ENCODE assay signal across 27 mouse cellular contexts in genomic region chr6:129380454-129380853, GRCm38 (mm10). TPM values are rescaled to one million over a fixed set of nuclear protein-coding genes. Genes with fewer than 3 reads are reported as not detected.
"Had no signal": no experiment of that assay in that cellular context is flagged by ENCODE, and none has a peak within 500 bp of the region (broad histone marks: within the 10 kb centered on the region; RNA-seq: fewer than 3 reads in every experiment).

No protein-coding gene starts in this region.

- H3K9ac ChIP-seq: kidney, embryonic 15.5 days; limb, embryonic 12.5 days; limb, embryonic 15.5 days; liver, embryonic 14.5 days; liver, postnatal 0 days; lung, embryonic 14.5 days; midbrain, embryonic 12.5 days; midbrain, embryonic 15.5 days; stomach, embryonic 15.5 days had no signal

- H3K36me3 ChIP-seq: kidney, embryonic 15.5 days; limb, embryonic 12.5 days; limb, embryonic 15.5 days; midbrain, embryonic 12.5 days; midbrain, embryonic 15.5 days; stomach, embryonic 15.5 days had no signal

- ATAC-seq: liver, postnatal 0 days; lung, postnatal 0 days; midbrain, embryonic 15.5 days had no signal

- H3K4me3 ChIP-seq: kidney, embryonic 15.5 days; limb, embryonic 12.5 days; limb, embryonic 15.5 days; midbrain, embryonic 12.5 days; midbrain, embryonic 15.5 days; stomach, embryonic 15.5 days had no signal

- H3K9me3 ChIP-seq: kidney, embryonic 15.5 days; limb, embryonic 12.5 days; limb, embryonic 15.5 days; midbrain, embryonic 15.5 days; stomach, embryonic 15.5 days had no signal

- H3K27ac ChIP-seq: kidney, embryonic 15.5 days; limb, embryonic 12.5 days; limb, embryonic 15.5 days; liver, embryonic 14.5 days; macrophage; midbrain, embryonic 12.5 days; midbrain, embryonic 15.5 days; stomach, embryonic 15.5 days had no signal

- H3K27me3 ChIP-seq: kidney, embryonic 15.5 days; limb, embryonic 12.5 days; limb, embryonic 15.5 days; midbrain, embryonic 12.5 days; midbrain, embryonic 15.5 days; stomach, embryonic 15.5 days had no signal

- H3K4me2 ChIP-seq: kidney, embryonic 15.5 days; limb, embryonic 12.5 days; limb, embryonic 15.5 days; liver, embryonic 11.5 days; lung, embryonic 14.5 days; midbrain, embryonic 12.5 days; midbrain, embryonic 15.5 days; stomach, embryonic 15.5 days had no signal

- DNase-seq: kidney, adult 11 months; kidney, adult 8-10 months; kidney, postnatal 10 days; kidney, postnatal 36 days; left cerebral cortex, postnatal 4 days; liver, postnatal 0 days; lung, embryonic 14.5 days; right cerebral cortex, postnatal 14 days; spleen, adult 18-20 months; thymus, postnatal 25 days had no signal

- H3K4me1 ChIP-seq: kidney, embryonic 15.5 days; limb, embryonic 12.5 days; limb, embryonic 15.5 days; midbrain, embryonic 12.5 days; midbrain, embryonic 15.5 days; stomach, embryonic 15.5 days had no signal

RNA-seq across cellular contexts. Expression of gene Clec12b, which starts 5.2 kb away (rescaled TPM):
- total RNA-seq: layer of hippocampus, adult 18-20 months; layer of hippocampus, postnatal 14 days; left cerebral cortex, adult 8-10 months; left cerebral cortex, postnatal 14 days; left cerebral cortex, postnatal 4 days; megakaryocyte, adult 5-6 weeks had no signal
- polyA plus RNA-seq: kidney, embryonic 15.5 days; limb, embryonic 12.5 days; limb, embryonic 15.5 days; liver, embryonic 11.5 days; macrophage; midbrain, embryonic 12.5 days; neural tube, embryonic 11.5 days; stomach, embryonic 15.5 days had no signal

RNA-seq across cellular contexts. Expression of gene Clec1b, which starts 16.6 kb away (rescaled TPM):
- total RNA-seq: layer of hippocampus, adult 18-20 months had no signal

RNA-seq across cellular contexts. Expression of gene Clec9a, which starts 28.2 kb away (rescaled TPM):
- total RNA-seq: layer of hippocampus, adult 18-20 months; layer of hippocampus, postnatal 14 days; left cerebral cortex, postnatal 14 days; left cerebral cortex, postnatal 4 days had no signal

RNA-seq across cellular contexts. Expression of gene Clec12a, which starts 38.0 kb away (rescaled TPM):
- total RNA-seq: layer of hippocampus, adult 18-20 months; layer of hippocampus, postnatal 14 days had no signal

RNA-seq across cellular contexts. Expression of gene 4922502D21Rik, which starts 48.9 kb away (rescaled TPM):
- total RNA-seq: layer of hippocampus, adult 18-20 months; layer of hippocampus, postnatal 14 days; left cerebral cortex, adult 8-10 months; left cerebral cortex, postnatal 14 days; left cerebral cortex, postnatal 4 days had no signal
- polyA plus RNA-seq: kidney, embryonic 15.5 days; limb, embryonic 12.5 days; limb, embryonic 15.5 days; liver, embryonic 11.5 days; liver, embryonic 14.5 days; liver, postnatal 0 days; lung, embryonic 14.5 days; lung, postnatal 0 days; macrophage; midbrain, embryonic 12.5 days; midbrain, embryonic 15.5 days; neural tube, embryonic 11.5 days; neural tube, embryonic 14.5 days; stomach, embryonic 15.5 days had no signal
